Mouse (Mus musculus) Patski (cell line): ENCODE measurements around the gene Fstl1. TPM values are rescaled to one million over a fixed set of nuclear protein-coding genes. Genes with fewer than 3 reads are reported as not detected.

Experiments used
- ATAC-seq: fragments of 100-300 bp; one replicate; pipeline ENCODE4 v1.8.0; 2021
- CTCF ChIA-PET: fragments of 350-600 bp; sonication (Branson Sonifier 250); formaldehyde crosslinking; loops from one replicate; lab custom pipeline; 2022; ENCODE audit warnings: inconsistent platforms; lab: Charles Lee
- POLR2A ChIA-PET: fragments of 350-600 bp; sonication (Branson Sonifier 250); formaldehyde crosslinking; loops from one replicate; lab custom pipeline; 2022; ENCODE audit warnings: antibody characterized with exemption, inconsistent platforms; lab: Charles Lee
- DNase-seq: peaks from one replicate; pipeline ENCODE4 v3.0.0-alpha.2; 2011; ENCODE audit warnings: low read depth, low spot score
- H3K27me3 ChIP-seq: fragments of 371-371 bp; one replicate; pipeline ENCODE4 v1.5.1; 2021
- CTCF ChIP-seq: fragments of 100-300 bp; IDR thresholded peaks from one replicate; pipeline ENCODE4 v1.5.1; 2021
- in situ Hi-C: fragments of 300-500 bp; cut with MboI; formaldehyde crosslinking; loops from 3 replicates; pipeline ENCODE4 v1.11.1; 2018; ENCODE audit warnings: low pct_unique_long_range_greater_than_20kb, mixed read lengths
- polyA plus RNA-seq: library from polyadenylated mRNA; unstranded; gene quantifications from one replicate; pipeline ENCODE4 v1.2.3, GENCODE M21; 2021

Fstl1 gene
- polyA plus RNA-seq, 1 experiment from 2014 or later, result 283 TPM

GRCm38 (mm10) chr16:37754483-37754882 is 22.2 kb upstream of the Fstl1 start:
- ChIA-PET POLR2A (no interaction called here), CTCF (no interaction called here)
- H3K27me3 ChIP-seq, result no peaks in the 10 kb centered on the region
- no peak for ATAC-seq
- TF ChIP-seq CTCF, result no peak
- in situ Hi-C loops, result no loop called here
- no peak for DNase-seq

DNA sequence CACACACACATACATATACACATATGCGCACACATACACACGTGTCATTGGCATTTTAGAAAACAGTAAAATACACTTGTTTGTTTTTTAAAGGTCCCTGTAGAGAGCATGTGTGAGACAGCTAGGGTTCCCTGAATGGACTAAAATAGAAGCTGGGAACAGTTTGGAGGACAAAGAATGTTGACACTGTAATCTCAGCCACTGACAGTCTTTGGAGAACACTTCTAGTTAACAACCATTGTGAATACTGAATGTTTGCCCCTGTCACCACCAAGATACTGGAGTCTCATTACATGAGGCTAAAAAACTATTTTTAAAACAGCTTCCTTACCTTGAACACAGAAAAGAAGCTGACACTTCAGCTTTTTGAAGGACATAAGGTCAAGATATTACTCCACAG is 19.4 kb upstream of the Fstl1 start:
- in situ Hi-C loops, result no loop called here
- ATAC-seq, result no peak
- DNase-seq, result no peak
- ChIA-PET POLR2A (no interaction called here), CTCF (interaction anchor here (1.1 kb wide), 1 partner anchor 13 kb away, joined by 3 read pairs; no protein-coding TSS in a partner anchor)
- TF ChIP-seq CTCF, result no peak
- no peaks in the 10 kb centered on the region for H3K27me3 ChIP-seq

GRCm38 (mm10) chr16:37763797-37764196 is 12.9 kb upstream of the Fstl1 start:
- in situ Hi-C loops, result no loop called here
- CTCF ChIA-PET, result interaction anchor here (0.9 kb wide), 1 partner anchor 13 kb away, joined by 3 read pairs; no protein-coding TSS in a partner anchor
- POLR2A ChIA-PET, result interaction anchor here (0.7 kb wide), 1 partner anchor 170 kb away, joined by 4 read pairs; no protein-coding TSS in a partner anchor
- TF ChIP-seq CTCF, result no peak
- DNase-seq, result no peak
- no peaks in the 10 kb centered on the region for H3K27me3 ChIP-seq
- no peak for ATAC-seq

- DNase-seq (no peak), ATAC-seq (peak; percentile 23)
- no peaks in the 10 kb centered on the region for H3K27me3 ChIP-seq
- ChIA-PET POLR2A (interaction anchor here (1.5 kb wide), 1 partner anchor 11 kb away, joined by 3 read pairs; no protein-coding TSS in a partner anchor), CTCF (interaction anchor here (1.2 to 1.5 kb wide), 2 partner anchors 13 to 86 kb away, joined by 3 read pairs; no protein-coding TSS in a partner anchor)
- no peak for TF ChIP-seq CTCF
- in situ Hi-C loops, result no loop called here
Measured at GRCm38 (mm10) chr16:37776166-37776859, 360 bp upstream of the Fstl1 start.

GRCm38 (mm10) chr16:37777796-37778475 is 1.3 kb downstream of the Fstl1 start:
- POLR2A ChIA-PET, result interaction anchor here (0.9 to 2.1 kb wide), 4 partner anchors 10 to 35 kb away, joined by 3 to 9 read pairs (median 6); no protein-coding TSS in a partner anchor
- no peak for ATAC-seq

GRCm38 (mm10) chr16:37778529-37778928 is 1.9 kb downstream of the Fstl1 start:
- no peaks in the 10 kb centered on the region for H3K27me3 ChIP-seq
- ChIA-PET POLR2A (interaction anchor here (0.9 to 2.1 kb wide), 4 partner anchors 10 to 34 kb away, joined by 3 to 9 read pairs (median 6); no protein-coding TSS in a partner anchor), CTCF (interaction anchor here (0.7 to 2.4 kb wide), 5 partner anchors 10 to 95 kb away, joined by 3 to 13 read pairs (median 5); no protein-coding TSS in a partner anchor)
- TF ChIP-seq CTCF, result no peak
- DNase-seq (no peak), ATAC-seq (no peak)
- in situ Hi-C loops, result no loop called here

More at GRCm38 (mm10) chr16:37777796-37778475, 1.3 kb downstream of the Fstl1 start:
- no peak for TF ChIP-seq CTCF
- no peaks in the 10 kb centered on the region for H3K27me3 ChIP-seq
- in situ Hi-C loops, result no loop called here
- no peak for DNase-seq
- CTCF ChIA-PET, result interaction anchor here (0.7 to 2.4 kb wide), 6 partner anchors 10 to 95 kb away, joined by 3 to 13 read pairs (median 4); no protein-coding TSS in a partner anchor

DNA sequence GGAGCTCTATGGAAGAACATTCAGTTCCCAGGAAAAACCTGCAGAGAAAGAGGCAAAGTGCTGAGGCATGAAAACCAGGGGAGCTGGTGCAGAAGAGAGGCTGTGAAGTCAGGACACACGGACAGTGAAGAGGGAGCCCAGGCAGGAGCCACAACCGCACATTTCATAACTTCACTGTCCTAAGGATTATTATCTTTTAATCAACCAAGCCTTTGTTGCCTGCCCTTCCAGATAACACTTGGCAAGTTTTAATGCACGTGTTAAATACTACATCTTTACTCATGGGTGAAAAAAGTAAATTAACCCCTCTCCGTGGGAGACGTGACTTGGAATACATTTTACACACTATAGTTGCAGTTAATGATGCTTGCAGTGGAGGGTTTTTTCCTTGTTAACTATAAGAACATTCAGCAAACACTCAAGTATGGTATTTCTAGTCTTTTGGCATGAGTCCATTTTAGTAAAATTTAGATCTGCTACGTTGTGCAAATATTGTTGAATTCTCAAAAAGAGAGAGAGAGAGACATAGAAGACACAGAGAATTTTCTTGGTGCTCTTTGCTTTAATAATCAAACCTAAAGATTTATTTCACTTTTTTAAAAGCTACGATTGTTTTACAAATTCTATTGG is 3.1 kb downstream of the Fstl1 start:
- DNase-seq (no peak), ATAC-seq (no peak)
- ChIA-PET POLR2A (interaction anchor here (0.6 to 2.1 kb wide), 3 partner anchors 33 to 148 kb away, joined by 3 to 9 read pairs (median 4); no protein-coding TSS in a partner anchor), CTCF (interaction anchor here (1.9 to 2.4 kb wide), 3 partner anchors 9 to 95 kb away, joined by 4 to 13 read pairs (median 7); no protein-coding TSS in a partner anchor)
- TF ChIP-seq CTCF, result no peak
- in situ Hi-C loops, result no loop called here
- no peaks in the 10 kb centered on the region for H3K27me3 ChIP-seq

- no peak for DNase-seq
- in situ Hi-C loops, result no loop called here
- ATAC-seq, result no peak
- CTCF ChIA-PET, result interaction anchor here (1.9 to 2.4 kb wide), 2 partner anchors 8 to 33 kb away, joined by 7 to 13 read pairs; no protein-coding TSS in a partner anchor
- no peaks in the 10 kb centered on the region for H3K27me3 ChIP-seq
- TF ChIP-seq CTCF, result no peak
- POLR2A ChIA-PET, result interaction anchor here (0.6 kb wide), 1 partner anchor 147 kb away, joined by 3 read pairs; no protein-coding TSS in a partner anchor
Measured at GRCm38 (mm10) chr16:37780386-37780785, 3.7 kb downstream of the Fstl1 start.

DNA sequence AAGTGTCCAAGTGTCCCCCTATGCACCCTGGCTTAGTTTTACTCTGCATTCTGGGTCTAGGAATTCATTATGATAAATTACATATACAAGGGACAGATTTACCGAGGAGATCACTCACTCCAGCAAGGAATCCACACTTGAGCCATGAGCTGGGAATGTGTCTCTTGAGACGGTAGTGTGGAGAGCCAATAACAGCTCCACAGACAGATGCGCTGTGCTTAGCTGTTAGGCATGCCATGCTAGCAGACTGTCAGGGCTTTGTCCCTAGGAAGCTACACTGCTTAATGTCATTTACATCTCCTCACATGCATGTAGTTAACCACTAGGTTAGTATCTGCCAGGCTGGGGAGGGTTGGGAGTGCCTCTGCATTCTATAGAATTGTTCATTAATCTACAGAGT is 4.2 kb downstream of the Fstl1 start:
- no peak for TF ChIP-seq CTCF
- ChIA-PET POLR2A (no interaction called here), CTCF (interaction anchor here (1.9 kb wide), 1 partner anchor 33 kb away, joined by 7 read pairs; no protein-coding TSS in a partner anchor)
- in situ Hi-C loops, result no loop called here
- H3K27me3 ChIP-seq, result no peaks in the 10 kb centered on the region
- ATAC-seq (no peak), DNase-seq (no peak)

DNA sequence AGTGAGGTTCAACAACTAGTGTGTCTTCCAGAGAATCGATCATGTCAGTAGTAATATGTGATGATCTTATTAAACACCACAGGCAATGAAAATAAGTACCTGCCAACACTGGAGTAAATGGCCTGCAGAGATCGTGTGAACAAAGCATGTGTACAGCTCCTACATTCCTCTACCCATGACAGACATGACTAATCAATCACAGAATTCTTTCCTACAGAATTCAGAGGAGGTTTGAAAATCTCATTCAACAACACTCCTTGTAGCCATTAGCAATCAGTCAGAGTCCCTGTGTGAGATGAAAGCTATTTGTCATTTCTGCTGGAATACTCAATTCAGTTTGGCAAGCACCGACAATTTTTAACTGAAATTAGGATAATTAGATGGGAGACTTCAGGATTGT is 7.9 kb downstream of the Fstl1 start:
- ATAC-seq, result no peak
- DNase-seq, result no peak
- ChIA-PET CTCF (interaction anchor here (1.4 to 1.6 kb wide), 2 partner anchors 30 to 80 kb away, joined by 3 read pairs; no protein-coding TSS in a partner anchor), POLR2A (no interaction called here)
- no peak for TF ChIP-seq CTCF
- H3K27me3 ChIP-seq, result no peaks in the 10 kb centered on the region
- in situ Hi-C loops, result no loop called here
